In genomic region chr15:95044011-95044410, GRCm38 (mm10) we compare ENCODE assay signal across 14 mouse cellular contexts.
A peak's percentile ranks its signal among the peaks of the same experiment; 100 is the strongest.
DNase-seq lines count a peak whose midpoint lies in the region; ATAC-seq and TF ChIP-seq lines count a peak whose summit lies in the region.
"Had no signal": no experiment of that assay in that cellular context is flagged by ENCODE, and none has a peak within 500 bp of the region (broad histone marks: within the 10 kb centered on the region; RNA-seq: fewer than 3 reads in every experiment).

No protein-coding gene starts in this region.

- no peak overlapping the region for H3K9ac ChIP-seq in midbrain, postnatal 0 days (replicated peaks; ENCODE audit: low read length, poor library complexity, severe bottlenecking)
- H3K9ac ChIP-seq: embryonic facial prominence, embryonic 15.5 days had no signal

- H3K36me3 ChIP-seq in midbrain, postnatal 0 days (ENCODE audit: insufficient read depth, low read length), result no peaks in the 10 kb centered on the region
- H3K36me3 ChIP-seq in midbrain, embryonic 10.5 days, result no peaks in the 10 kb centered on the region
- H3K36me3 ChIP-seq: embryonic facial prominence, embryonic 15.5 days had no signal

- H3K4me3 ChIP-seq in midbrain, postnatal 0 days (ENCODE audit: low read depth, low read length), result no peak overlapping the region
- H3K4me3 ChIP-seq in midbrain, embryonic 10.5 days, result no peak overlapping the region
- no peak overlapping the region for H3K4me3 ChIP-seq in layer of hippocampus, adult 2 months
- H3K4me3 ChIP-seq: embryonic facial prominence, embryonic 15.5 days; myocyte had no signal

- no peaks in the 10 kb centered on the region for H3K27me3 ChIP-seq in midbrain, postnatal 0 days (ENCODE audit: insufficient read depth, low read length)
- no peaks in the 10 kb centered on the region for H3K27me3 ChIP-seq in midbrain, embryonic 10.5 days (ENCODE audit: low read depth, poor library complexity, severe bottlenecking)
- H3K27me3 ChIP-seq: embryonic facial prominence, embryonic 15.5 days had no signal

- no peaks in the 10 kb centered on the region for H3K9me3 ChIP-seq in midbrain, postnatal 0 days (ENCODE audit: low read length)
- H3K9me3 ChIP-seq in midbrain, embryonic 10.5 days (replicated peaks), result no peaks in the 10 kb centered on the region
- H3K9me3 ChIP-seq: embryonic facial prominence, embryonic 15.5 days had no signal

- H3K4me2 ChIP-seq in midbrain, postnatal 0 days (ENCODE audit: low read depth, low read length, poor library complexity, severe bottlenecking), result no peak overlapping the region
- H3K4me2 ChIP-seq: embryonic facial prominence, embryonic 15.5 days; liver, embryonic 11.5 days had no signal

- H3K27ac ChIP-seq in midbrain, postnatal 0 days (ENCODE audit: low read depth, low read length), result no peak overlapping the region
- no peak overlapping the region for H3K27ac ChIP-seq in midbrain, embryonic 10.5 days (replicated peaks)
- peak overlapping the region; percentile 77 for H3K27ac ChIP-seq in layer of hippocampus, adult 2 months
- H3K27ac ChIP-seq: embryonic facial prominence, embryonic 15.5 days had no signal

- 73% methylated on average over 8 of the region's 8 CpGs for WGBS in midbrain, postnatal 0 days
- 91% methylated on average over 8 of the region's 8 CpGs for WGBS in midbrain, embryonic 10.5 days

- no peaks in the 10 kb centered on the region for H3K4me1 ChIP-seq in midbrain, postnatal 0 days (ENCODE audit: insufficient read depth, low read length)
- H3K4me1 ChIP-seq in midbrain, embryonic 10.5 days, result no peaks in the 10 kb centered on the region
- H3K4me1 ChIP-seq: embryonic facial prominence, embryonic 15.5 days had no signal

- TF ChIP-seq CTCF in midbrain, postnatal 0 days (IDR thresholded peaks at IDR 0.05), result no peak
- TF ChIP-seq CTCF in layer of hippocampus, adult 2 months (conservative IDR thresholded peaks at IDR 0.05), result no peak

- peak; percentile 86 for DNase-seq in midbrain, postnatal 0 days (ENCODE audit: low spot score)
- no peak for DNase-seq in midbrain, embryonic 10.5 days (ENCODE audit: low spot score)
- peak; percentile 94 for DNase-seq in cerebellum, adult 9-10 months
- DNase-seq in layer of hippocampus, adult 2 months (ENCODE audit: low spot score in 2 of 2), result peak; percentile 32 to 34
- peak; percentile 44 for DNase-seq in retina, postnatal 1 day
- DNase-seq in MN1 (ENCODE audit: low spot score), result no peak
- no peak for DNase-seq in embryo, embryonic 11 days
- no peak for DNase-seq in adrenal gland, adult 2 months
- DNase-seq: kidney, postnatal 36 days; lung, postnatal 36 days had no signal

- no peak for ATAC-seq in midbrain, postnatal 0 days (ENCODE audit: low FRiP score)
- ATAC-seq: intestine, embryonic 16.5 days had no signal

Comparison
In these comparisons a context has a peak if more than half of its experiments do, and no peak if none do; other contexts are left out.
1. DNase-seq: peak in midbrain, postnatal 0 days (single experiment), cerebellum, adult 9-10 months (single experiment), layer of hippocampus, adult 2 months (2 of 2) and retina, postnatal 1 day (single experiment); none in midbrain, embryonic 10.5 days (single experiment), MN1 (single experiment), embryo, embryonic 11 days (single experiment) and adrenal gland, adult 2 months (single experiment).